Mouse (Mus musculus) myocyte (in vitro differentiated cells): ENCODE measurements at regions not wholly inside any gene's neighbourhood (a gene's known extent, or its start where the extent isn't known, plus 50 kb on each side); places are given as distances from the start of the nearest gene placed in this dataset.

ENCODE experiments used
- H3K27me3 ChIP-seq: one replicate; pipeline ENCODE4 v1.6.1; 2011; ENCODE audit not compliant: control insufficient read depth, insufficient read depth, insufficient read length
- H3K36me3 ChIP-seq: one replicate; pipeline ENCODE4 v1.6.1; 2011; ENCODE audit not compliant: control insufficient read depth, insufficient read depth
- H3K4me2 ChIP-seq: one replicate; pipeline ENCODE4 v1.6.1; 2011; ENCODE audit warnings: low read depth, control low read depth
- H3K4me3 ChIP-seq: one replicate; pipeline ENCODE4 v1.5.1; 2011; ENCODE audit warnings: mild to moderate bottlenecking, control low read depth, moderate library complexity
- H3K79me2 ChIP-seq: one replicate; pipeline ENCODE4 v1.6.1; 2011; ENCODE audit not compliant: control insufficient read depth, insufficient read depth
- H3ac ChIP-seq: one replicate; pipeline ENCODE4 v1.6.1; 2011; ENCODE audit not compliant: control insufficient read depth, insufficient read length
- CEBPB ChIP-seq: IDR thresholded peaks from 2 replicates; pipeline ENCODE4 v1.6.1; 2011; ENCODE audit warnings: mild to moderate bottlenecking, moderate library complexity; ENCODE audit not compliant: poor library complexity, insufficient read depth, severe bottlenecking
- E2F4 ChIP-seq: IDR thresholded peaks from one replicate; pipeline ENCODE4 v1.6.1; 2011; ENCODE audit warnings: mild to moderate bottlenecking, control low read depth, moderate library complexity; ENCODE audit not compliant: insufficient read depth
- MAX ChIP-seq: IDR thresholded peaks from one replicate; pipeline ENCODE4 v1.6.1; 2011; ENCODE audit warnings: low read depth, mild to moderate bottlenecking, control low read depth
- MYOD1 ChIP-seq, 3 experiments: IDR thresholded peaks; one replicate each; pipeline ENCODE4 v1.6.1; 2011; ENCODE audit warnings: control low read depth in 2 of 3, low read depth in 2 of 3, mild to moderate bottlenecking in 2 of 3, moderate library complexity in 1 of 3; ENCODE audit not compliant: insufficient read length in 2 of 3, control insufficient read depth in 1 of 3
- MYOG ChIP-seq, 3 experiments: IDR thresholded peaks; one replicate each; pipeline ENCODE4 v1.6.1; 2011; ENCODE audit warnings: control low read depth in 2 of 3, low read depth in 2 of 3, mild to moderate bottlenecking in 2 of 3; ENCODE audit not compliant: insufficient read length in 2 of 3, control insufficient read depth in 1 of 3, insufficient read depth in 1 of 3
- POLR2A ChIP-seq: IDR thresholded peaks from one replicate; pipeline ENCODE4 v1.6.1; 2011; ENCODE audit warnings: low read depth, mild to moderate bottlenecking, control low read depth, moderate library complexity; ENCODE audit not compliant: insufficient read length
- POLR2AphosphoS2 ChIP-seq: IDR thresholded peaks from one replicate; pipeline ENCODE4 v1.6.1; 2011; ENCODE audit warnings: low read depth, control low read depth; ENCODE audit not compliant: insufficient read length
- REST ChIP-seq: IDR thresholded peaks from one replicate; pipeline ENCODE4 v1.6.1; 2011; ENCODE audit warnings: mild to moderate bottlenecking, control low read depth, moderate library complexity; ENCODE audit not compliant: insufficient read depth, insufficient read length
- SRF ChIP-seq: IDR thresholded peaks from one replicate; pipeline ENCODE4 v1.6.1; 2011; ENCODE audit warnings: low read depth; ENCODE audit not compliant: control insufficient read depth, insufficient read length
- TCF12 ChIP-seq: IDR thresholded peaks from one replicate; pipeline ENCODE4 v1.6.1; 2011; ENCODE audit warnings: mild to moderate bottlenecking, control low read depth; ENCODE audit not compliant: poor library complexity, insufficient read depth, severe bottlenecking
- TCF3 ChIP-seq: IDR thresholded peaks from one replicate; pipeline ENCODE4 v1.6.1; 2011; ENCODE audit warnings: low read depth, control low read depth; ENCODE audit not compliant: insufficient read length
- USF1 ChIP-seq: IDR thresholded peaks from one replicate; pipeline ENCODE4 v1.6.1; 2011; ENCODE audit warnings: low read depth, mild to moderate bottlenecking, control low read depth, moderate library complexity

DNA sequence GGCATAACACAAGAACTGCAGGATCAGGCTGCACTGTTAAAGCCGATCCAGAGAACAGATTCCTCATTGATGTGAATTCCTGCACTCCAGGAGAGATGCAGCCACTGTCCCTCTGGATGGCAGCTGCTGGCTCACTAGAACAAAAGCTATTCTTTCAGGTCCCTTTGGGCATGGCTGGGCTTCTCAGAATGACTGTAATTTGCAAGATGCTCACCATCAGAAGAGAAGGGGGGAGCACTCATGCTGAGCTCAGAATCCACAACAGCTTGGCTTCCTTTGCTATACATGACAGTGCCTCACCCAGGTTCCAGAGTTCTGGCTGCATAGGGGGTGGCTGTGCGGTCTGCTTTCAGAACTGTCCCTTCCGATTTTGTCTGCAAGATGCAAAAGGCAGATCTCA is 57.8 kb upstream of the Chd6 start:
- TF ChIP-seq MAX (no peak), MYOD1 (IDR thresholded peaks at IDR 0.05; ENCODE audit: control insufficient read depth in 1 of 3, insufficient read length in 2 of 3, low read depth in 2 of 3) (no peak), POLR2A (no peak), POLR2AphosphoS2 (no peak), TCF12 (no peak), E2F4 (no peak), SRF (no peak), TCF3 (no peak), REST (no peak), USF1 (no peak), MYOG (IDR thresholded peaks at IDR 0.05; ENCODE audit: control insufficient read depth in 1 of 3, insufficient read depth in 1 of 3, insufficient read length in 2 of 3, low read depth in 2 of 3) (no peak), CEBPB (no peak)
- Histone ChIP-seq H3K79me2 (no peaks in the 10 kb centered on the region), H3ac (no peak overlapping the region), H3K36me3 (no peaks in the 10 kb centered on the region), H3K27me3 (no peaks in the 10 kb centered on the region), H3K4me2 (no peak overlapping the region), H3K4me3 (no peak overlapping the region)

DNA sequence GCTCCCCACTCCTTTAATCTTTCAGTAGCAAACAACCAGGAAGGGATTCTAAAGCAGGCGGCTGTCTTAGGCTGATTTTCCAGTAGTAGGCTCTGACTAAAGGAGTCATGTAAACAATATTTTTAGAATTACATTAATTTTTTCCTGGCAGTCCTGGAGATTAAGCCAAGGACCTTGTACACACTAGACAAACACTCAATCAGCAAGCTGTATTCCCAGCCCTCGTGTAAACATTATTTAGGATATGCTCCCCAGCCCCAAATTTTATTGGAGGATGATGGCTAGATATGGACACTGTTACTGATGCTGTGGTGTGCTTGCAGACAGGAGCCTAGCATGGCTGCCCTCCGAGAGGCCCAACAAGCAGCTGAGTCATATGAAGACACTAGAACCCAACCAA is 56.6 kb upstream of the Chd6 start:
- Histone ChIP-seq H3K79me2 (no peaks in the 10 kb centered on the region), H3K36me3 (no peaks in the 10 kb centered on the region), H3K27me3 (no peaks in the 10 kb centered on the region), H3ac (no peak overlapping the region), H3K4me2 (no peak overlapping the region), H3K4me3 (no peak overlapping the region)
- TF ChIP-seq POLR2A (no peak), REST (no peak), MYOD1 (IDR thresholded peaks at IDR 0.05; ENCODE audit: control insufficient read depth in 1 of 3, insufficient read length in 2 of 3, low read depth in 2 of 3) (no peak), SRF (no peak), POLR2AphosphoS2 (no peak), TCF12 (no peak), MYOG (IDR thresholded peaks at IDR 0.05; ENCODE audit: control insufficient read depth in 1 of 3, insufficient read depth in 1 of 3, insufficient read length in 2 of 3, low read depth in 2 of 3) (no peak), TCF3 (no peak), MAX (no peak), CEBPB (no peak), E2F4 (no peak), USF1 (no peak)

- TF ChIP-seq SRF, result no peak
- no peak for TF ChIP-seq CEBPB
- no peak for TF ChIP-seq POLR2AphosphoS2
- no peak for TF ChIP-seq REST
- TF ChIP-seq TCF3, result no peak
- Histone ChIP-seq H3K79me2 (no peaks in the 10 kb centered on the region), H3K36me3 (no peaks in the 10 kb centered on the region), H3K4me3 (no peak overlapping the region), H3ac (no peak overlapping the region), H3K27me3 (no peaks in the 10 kb centered on the region), H3K4me2 (peak overlapping the region; percentile 28)
These were observed 55.4 kb upstream of the Chd6 start for GRCm38 (mm10) chr2:161164320-161164719.
